Mouse (Mus musculus) layer of hippocampus, postnatal 25 days (tissue): ENCODE results near the gene Agpat3. TPM values are rescaled to one million over a fixed set of nuclear protein-coding genes. Genes with fewer than 3 reads are reported as not detected.

Experiments
- DNase-seq, 2 experiments: peaks; one replicate each; pipeline ENCODE4 v3.0.0; 2022; ENCODE audit warnings: mixed read lengths in 2 of 2, low spot score in 1 of 2; ENCODE audit errors: extremely low spot score in 1 of 2
- total RNA-seq, 2 experiments: library from RNA; stranded (reverse); gene quantifications; 2 replicates each; pipeline ENCODE4 v1.2.3; 2021

The Agpat3 gene
- total RNA-seq, 2 experiments from 2014 or later = 233 TPM

DNA sequence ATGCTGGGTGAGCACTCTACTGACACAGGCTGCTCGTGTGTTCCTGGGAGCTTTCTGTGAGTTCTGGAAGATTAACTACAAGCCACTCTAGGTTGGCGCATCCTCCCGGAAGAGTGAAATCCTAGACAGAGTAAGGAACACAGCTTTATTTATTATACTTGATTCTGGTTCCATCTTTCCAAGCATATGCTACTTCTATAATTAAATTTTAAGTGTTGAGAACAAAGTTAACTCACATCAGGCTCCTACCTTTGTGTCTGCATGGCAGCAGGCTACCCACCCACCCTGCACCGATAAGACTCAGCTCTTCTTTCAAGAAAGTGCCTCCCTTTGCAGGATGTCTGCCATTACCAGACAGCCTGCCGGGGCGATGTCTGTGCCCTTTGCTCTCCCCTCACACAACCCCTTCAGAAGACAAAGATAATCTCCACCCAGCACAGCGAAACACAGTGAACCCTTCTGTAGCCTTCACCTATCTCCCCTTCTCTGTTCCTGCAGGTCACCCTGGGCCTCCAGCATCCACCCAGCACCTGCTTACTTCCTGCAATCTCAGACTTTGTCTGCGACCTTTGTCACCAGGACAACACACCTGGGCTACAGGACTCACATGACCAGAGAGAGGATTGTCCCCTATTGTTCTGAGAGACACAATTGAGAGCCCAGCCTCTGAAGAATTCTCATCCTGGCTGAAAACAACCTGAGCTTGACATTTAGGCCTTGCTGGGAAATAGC lies 26.2 kb downstream of the Agpat3 start:
- no peak for DNase-seq

- no peak for DNase-seq
Observed at GRCm38 (mm10) chr10:78324556-78325164, 27.6 kb downstream of the Agpat3 start.

DNA sequence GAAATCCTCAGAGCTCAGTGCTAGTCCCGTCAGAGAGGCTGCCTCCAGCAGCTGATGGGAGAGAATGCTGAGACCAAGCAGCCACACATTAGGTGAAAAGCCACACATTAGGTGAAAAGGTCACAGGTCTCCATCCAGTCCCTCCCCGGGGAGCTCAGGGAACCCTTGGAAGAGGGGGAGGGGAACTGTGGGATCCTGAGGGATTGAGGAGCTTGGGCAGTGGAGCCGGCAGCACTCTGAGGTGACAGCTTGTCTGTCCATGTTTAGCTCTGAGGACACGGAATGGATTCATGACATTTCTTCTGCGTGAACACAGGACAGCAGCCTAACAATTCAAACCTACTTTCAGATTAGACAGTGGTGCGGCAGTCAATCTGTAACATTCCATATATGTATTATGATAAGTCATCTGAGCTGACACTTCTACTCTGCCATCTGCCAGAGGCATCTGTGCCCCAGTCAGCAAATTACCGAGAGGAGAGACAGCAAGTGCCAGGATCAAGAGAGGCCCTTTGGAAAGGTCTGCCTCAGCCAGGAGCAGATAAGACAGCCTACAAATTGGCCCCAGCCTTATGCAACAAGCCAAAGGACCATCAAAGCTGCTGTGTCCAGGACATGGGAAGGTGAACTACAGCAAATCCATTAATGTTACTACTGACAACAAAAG lies 28.9 kb downstream of the Agpat3 start:
- DNase-seq = peak in 1 of 2 experiments; percentile 43

- DNase-seq = peak in 1 of 2 experiments; percentile 45
Observed at GRCm38 (mm10) chr10:78322806-78323205, 29.5 kb downstream of the Agpat3 start.

DNA sequence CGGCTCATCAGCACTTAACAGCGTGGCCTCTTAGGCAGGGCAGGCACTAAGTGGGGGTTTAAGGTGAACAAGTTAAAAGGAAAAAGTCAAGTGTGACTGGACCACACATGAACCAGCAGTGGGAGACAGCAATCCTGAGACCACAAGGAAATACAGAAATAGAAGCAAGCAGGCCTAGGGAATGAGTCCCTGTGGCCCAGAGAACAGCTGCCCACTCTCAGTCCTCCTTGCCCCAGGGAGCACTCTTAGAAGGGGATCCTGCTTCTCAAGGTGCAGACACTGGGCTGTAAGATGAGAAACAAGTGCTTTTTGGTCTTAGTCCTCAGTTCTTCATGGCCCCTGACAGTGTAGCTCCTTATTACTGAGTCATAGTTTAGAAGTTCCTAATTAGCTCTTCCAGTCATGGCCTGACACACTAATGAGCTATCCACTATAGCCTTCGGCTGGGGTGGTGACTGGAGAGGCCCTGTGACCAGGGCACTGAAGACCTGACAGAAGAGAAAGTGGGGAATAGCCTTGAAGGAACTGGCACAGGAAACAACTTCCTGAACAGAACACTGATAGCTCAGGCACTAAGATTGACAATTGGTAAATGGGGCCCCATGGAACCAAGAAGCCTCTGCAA lies 31.0 kb downstream of the Agpat3 start:
- no peak for DNase-seq

GRCm38 (mm10) chr10:78320526-78320925 lies 31.8 kb downstream of the Agpat3 start:
- DNase-seq = no peak

DNA sequence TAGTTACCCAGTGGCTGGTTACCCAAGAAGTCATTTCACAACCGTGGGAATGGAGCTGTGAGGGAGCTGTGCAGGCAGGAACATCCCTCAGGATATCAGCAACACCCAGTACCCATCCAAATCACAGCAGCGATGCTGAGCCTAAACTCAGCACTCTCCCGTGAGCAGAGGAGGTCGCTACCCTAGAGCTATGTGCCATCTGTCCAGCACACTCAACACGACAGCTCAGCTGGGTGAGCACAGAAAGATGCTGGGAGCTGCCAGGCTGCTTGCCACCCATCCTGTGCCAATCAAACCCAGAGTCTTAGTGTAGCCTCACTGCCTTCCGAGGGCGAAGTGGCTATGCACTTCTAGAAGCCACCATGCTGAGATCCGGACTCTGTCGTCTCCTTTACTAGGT lies 32.3 kb downstream of the Agpat3 start:
- no peak for DNase-seq

- DNase-seq = no peak
Observed at GRCm38 (mm10) chr10:78317270-78317923, 34.9 kb downstream of the Agpat3 start.

DNA sequence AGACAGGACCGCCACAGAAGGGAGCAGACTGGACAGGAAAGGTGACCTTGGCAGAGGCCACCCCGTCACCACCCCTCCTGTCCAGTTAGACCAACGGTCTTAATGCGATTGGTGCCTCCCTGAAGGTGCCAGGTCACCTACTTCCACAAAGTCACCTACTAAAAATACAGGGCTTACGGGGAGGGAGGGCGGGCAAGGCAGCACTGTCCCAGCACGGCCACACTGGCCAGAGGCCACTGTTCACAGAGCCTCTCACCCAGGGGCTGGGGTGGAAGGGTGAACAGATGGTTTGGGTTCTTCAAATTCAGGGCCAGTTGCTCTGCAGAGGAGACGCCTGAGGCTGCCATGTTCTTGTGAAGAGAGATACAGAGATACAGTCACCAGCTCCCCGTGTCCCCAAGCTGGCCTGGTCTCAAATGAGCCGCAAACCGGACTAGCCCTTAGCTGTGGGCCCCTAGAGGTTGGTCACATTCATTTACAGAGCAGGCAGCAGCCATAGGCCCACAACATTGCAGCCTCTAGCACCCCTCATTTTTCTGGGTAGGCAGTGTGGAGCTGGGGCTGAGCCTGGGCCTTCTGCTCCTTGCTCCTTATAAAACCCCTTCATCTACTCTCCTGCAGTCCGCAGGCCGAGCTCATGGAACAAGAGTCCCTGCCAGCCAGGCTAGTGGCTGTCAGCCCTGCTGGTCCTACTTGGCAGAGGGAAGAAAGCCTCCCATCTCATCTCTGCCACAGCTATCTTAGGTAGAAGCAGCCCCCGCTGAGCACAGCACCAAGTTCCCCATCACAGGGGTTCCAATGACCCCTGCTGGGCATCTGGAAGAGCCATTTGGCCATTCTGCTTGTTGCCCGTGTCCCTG lies 35.8 kb downstream of the Agpat3 start:
- no peak for DNase-seq

DNA sequence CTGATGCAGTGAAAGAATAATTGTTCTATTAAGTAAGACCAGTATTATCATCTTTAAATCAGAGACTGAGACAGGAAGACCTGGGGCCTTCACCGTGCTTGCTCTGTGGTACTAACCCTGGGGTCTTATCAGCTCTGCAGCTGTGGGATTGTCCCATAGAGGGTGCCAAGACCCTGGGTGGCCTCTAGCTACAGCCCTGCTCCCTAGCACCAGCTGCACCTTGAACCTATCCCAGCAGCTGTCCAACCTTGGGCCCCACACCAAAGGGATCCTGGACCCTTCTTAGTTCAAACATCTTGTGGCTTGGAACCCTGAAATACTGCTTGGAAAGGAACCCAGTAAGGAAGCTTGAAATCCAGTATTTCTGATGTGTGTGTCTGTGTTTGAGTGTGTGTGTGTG lies 37.1 kb downstream of the Agpat3 start:
- DNase-seq = no peak

DNA sequence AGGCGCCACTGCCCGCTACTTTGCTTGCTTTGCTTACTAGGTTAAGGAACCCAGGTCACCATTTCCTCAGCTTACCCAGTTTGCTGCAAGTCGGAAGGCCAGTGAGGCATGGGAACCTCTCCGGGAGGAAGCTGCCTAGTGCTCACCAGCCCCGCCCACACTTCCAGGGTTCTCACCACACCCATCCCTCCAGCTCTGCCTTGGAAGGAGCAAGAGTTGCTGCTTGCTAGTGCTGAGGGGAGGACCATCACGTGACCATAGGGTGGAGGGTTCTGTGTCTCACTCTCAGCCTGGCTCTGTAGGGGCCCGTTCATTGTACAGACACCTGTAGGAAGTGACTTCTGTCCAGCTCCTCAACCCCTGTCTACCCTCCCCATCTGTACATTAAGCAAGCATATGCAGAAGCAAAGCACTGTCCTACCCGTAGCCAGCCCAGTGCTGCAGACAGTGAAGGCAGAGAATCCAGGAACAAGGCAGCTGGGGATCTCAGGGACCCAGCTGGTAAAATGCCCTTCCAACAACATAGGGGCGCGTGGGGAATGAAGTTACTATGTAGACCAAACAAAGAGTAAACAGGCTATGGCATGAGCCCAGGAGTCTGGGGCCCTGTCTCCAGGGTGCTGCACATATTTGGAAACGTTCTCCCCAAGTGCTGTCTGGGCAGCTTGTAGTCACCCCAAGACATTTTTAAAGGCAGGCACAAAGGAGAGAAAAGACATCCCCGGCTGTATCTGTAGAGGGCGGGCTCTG lies 40.2 kb downstream of the Agpat3 start:
- no peak for DNase-seq

- no peak for DNase-seq
Observed at GRCm38 (mm10) chr10:78310747-78311267, 41.5 kb downstream of the Agpat3 start.

- no peak for DNase-seq
Observed at GRCm38 (mm10) chr10:78308617-78309016, 43.7 kb downstream of the Agpat3 start.

- no peak for DNase-seq
Observed at GRCm38 (mm10) chr10:78307391-78307790, 44.9 kb downstream of the Agpat3 start.

- DNase-seq = no peak
Observed at GRCm38 (mm10) chr10:78306027-78306426, 46.3 kb downstream of the Agpat3 start.

DNA sequence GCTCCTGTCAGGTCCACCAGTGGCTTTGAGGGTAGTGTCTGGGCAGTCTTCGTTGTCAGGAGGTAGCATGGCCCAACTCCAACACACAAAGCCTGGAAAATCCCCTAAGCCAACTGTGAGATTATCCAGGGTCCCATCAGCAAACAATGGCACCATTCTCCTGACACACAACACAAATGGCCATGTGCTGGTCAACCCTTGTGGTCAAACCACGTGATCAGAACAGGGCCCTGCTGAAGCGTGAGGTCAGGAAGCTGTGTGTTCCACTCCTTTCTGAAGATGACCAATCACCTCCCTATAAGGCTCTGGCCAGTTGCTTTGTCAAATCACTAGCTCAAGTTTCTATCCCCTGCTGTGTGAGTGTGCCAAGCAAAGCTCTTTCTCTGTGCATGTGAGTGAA lies 47.3 kb downstream of the Agpat3 start:
- no peak for DNase-seq

DNA sequence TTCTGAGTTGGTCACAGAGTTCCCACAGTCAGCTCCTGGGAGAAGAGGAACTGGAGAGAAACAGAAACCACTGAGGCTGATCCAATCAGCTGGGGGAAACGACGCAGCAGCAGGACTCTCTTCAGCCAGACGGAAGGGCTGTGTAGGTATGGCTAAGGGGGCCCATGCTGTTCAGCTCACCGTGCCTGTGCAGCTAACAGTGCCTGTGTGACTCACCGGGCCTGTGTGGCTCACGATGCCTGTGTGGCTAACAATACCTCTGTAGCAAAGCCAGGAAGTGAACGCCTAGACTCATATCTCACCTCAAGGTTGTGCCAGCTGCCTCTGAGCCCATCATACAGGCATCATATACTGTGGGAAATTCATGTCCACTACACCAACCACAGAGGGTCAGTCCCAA lies 48.6 kb downstream of the Agpat3 start:
- DNase-seq = no peak

GRCm38 (mm10) chr10:78300061-78300460 lies 52.2 kb downstream of the Agpat3 start:
- DNase-seq = no peak
